In genomic region chr4:123621732-123622131, GRCm38 (mm10) we compare ENCODE assay signal across 26 mouse cellular contexts.
A peak's percentile ranks its signal among the peaks of the same experiment; 100 is the strongest.
DNase-seq lines count a peak whose midpoint lies in the region; ATAC-seq and TF ChIP-seq lines count a peak whose summit lies in the region.
"Had no signal": no experiment of that assay in that cellular context is flagged by ENCODE, and none has a peak within 500 bp of the region (broad histone marks: within the 10 kb centered on the region; RNA-seq: fewer than 3 reads in every experiment).

No protein-coding gene starts in this region.

- no peak for TF ChIP-seq CTCF in cerebellum, adult 2 months (IDR thresholded peaks at IDR 0.05; ENCODE audit: borderline replicate concordance, insufficient read depth, low read depth, low read length)

- H3K9me3 ChIP-seq in heart, embryonic 16.5 days (replicated peaks; ENCODE audit: control insufficient read depth, low read length) = peaks cover 5% of the 10 kb centered on the region; the same call in 1 of the 2 replicates
- no peaks in the 10 kb centered on the region for H3K9me3 ChIP-seq in lung, embryonic 16.5 days (ENCODE audit: control insufficient read depth, low read length)
- H3K9me3 ChIP-seq: embryonic facial prominence, embryonic 12.5 days; forebrain, embryonic 15.5 days; liver, embryonic 12.5 days; midbrain, embryonic 12.5 days; neural tube, embryonic 13.5 days had no signal

- H3ac ChIP-seq in myocyte (ENCODE audit: control insufficient read depth, insufficient read length) = no peak overlapping the region

- peaks cover 20% of the 10 kb centered on the region for H3K79me2 ChIP-seq in myocyte (ENCODE audit: control insufficient read depth, insufficient read depth)

- no peak for ATAC-seq in heart, embryonic 16.5 days (replicated peaks; ENCODE audit: extremely low read depth, insufficient read depth, low FRiP score)
- ATAC-seq in lung, embryonic 16.5 days (ENCODE audit: low read depth) = no peak
- ATAC-seq: forebrain, embryonic 15.5 days; intestine, postnatal 0 days; liver, embryonic 12.5 days; liver, postnatal 0 days had no signal

- H3K4me2 ChIP-seq in heart, embryonic 16.5 days (ENCODE audit: low read depth, low read length) = no peak overlapping the region
- H3K4me2 ChIP-seq in lung, embryonic 16.5 days (ENCODE audit: low read depth, low read length) = no peak overlapping the region
- peak overlapping the region; percentile 10 for H3K4me2 ChIP-seq in myocyte (ENCODE audit: low read depth)
- H3K4me2 ChIP-seq: embryonic facial prominence, embryonic 12.5 days; forebrain, embryonic 15.5 days; hindbrain, embryonic 14.5 days; liver, embryonic 12.5 days; midbrain, embryonic 12.5 days; neural tube, embryonic 13.5 days had no signal

- 0 out of 2 replicates have a peak overlapping the region, but pooled peaks have one; percentile 43 for H3K27ac ChIP-seq in cerebellum, adult 2 months (ENCODE audit: insufficient read depth, low read length)
- H3K27ac ChIP-seq in heart, embryonic 16.5 days (ENCODE audit: low read length) = 0 out of 2 replicates have a peak overlapping the region, but pooled peaks have one; percentile 40
- peak overlapping the region; percentile 69 for H3K27ac ChIP-seq in lung, embryonic 16.5 days (ENCODE audit: low read length)
- H3K27ac ChIP-seq: embryonic facial prominence, embryonic 12.5 days; forebrain, embryonic 10.5 days; forebrain, embryonic 15.5 days; hindbrain, embryonic 14.5 days; liver, embryonic 12.5 days; midbrain, embryonic 12.5 days; neural tube, embryonic 13.5 days had no signal

- no peak overlapping the region for H3K4me3 ChIP-seq in cerebellum, adult 2 months (replicated peaks; ENCODE audit: insufficient read depth, low read depth, low read length)
- no peak overlapping the region for H3K4me3 ChIP-seq in heart, embryonic 16.5 days (ENCODE audit: low read length)
- H3K4me3 ChIP-seq in lung, embryonic 16.5 days (ENCODE audit: low read length) = no peak overlapping the region
- no peak overlapping the region for H3K4me3 ChIP-seq in myocyte
- H3K4me3 ChIP-seq: embryonic facial prominence, embryonic 12.5 days; forebrain, embryonic 10.5 days; forebrain, embryonic 15.5 days; liver, embryonic 12.5 days; midbrain, embryonic 12.5 days; neural tube, embryonic 13.5 days had no signal

- no peaks in the 10 kb centered on the region for H3K27me3 ChIP-seq in cerebellum, adult 2 months (ENCODE audit: control insufficient read depth, insufficient read depth, low read length)
- no peaks in the 10 kb centered on the region for H3K27me3 ChIP-seq in heart, embryonic 16.5 days (ENCODE audit: control insufficient read depth, insufficient read depth, low read length)
- no peaks in the 10 kb centered on the region for H3K27me3 ChIP-seq in lung, embryonic 16.5 days (ENCODE audit: control insufficient read depth, insufficient read depth, low read depth, low read length)
- H3K27me3 ChIP-seq in myocyte (ENCODE audit: control insufficient read depth, insufficient read depth, insufficient read length) = no peaks in the 10 kb centered on the region
- H3K27me3 ChIP-seq: embryonic facial prominence, embryonic 12.5 days; forebrain, embryonic 15.5 days; liver, embryonic 12.5 days; midbrain, embryonic 12.5 days; neural tube, embryonic 13.5 days had no signal

- no peak for DNase-seq in cerebellum, adult 2 months
- no peak for DNase-seq in cerebellum, postnatal 4 days (ENCODE audit: low spot score in 2 of 2)
- no peak for DNase-seq in heart, postnatal 4 days
- DNase-seq in lung, postnatal 14 days = no peak
- DNase-seq in right cerebral cortex, postnatal 25 days = no peak
- DNase-seq: adrenal gland, postnatal 25 days; cerebellum, adult 18-20 months; cerebellum, postnatal 14 days; gastrocnemius, postnatal 25 days; heart, adult 18-20 months; kidney, postnatal 14 days; left cerebral cortex, postnatal 4 days; liver, postnatal 0 days; thymus, adult 18-20 months; thymus, postnatal 25 days had no signal

- no peak overlapping the region for H3K9ac ChIP-seq in heart, embryonic 16.5 days (ENCODE audit: low read length)
- no peak overlapping the region for H3K9ac ChIP-seq in lung, embryonic 16.5 days (ENCODE audit: low read length)
- H3K9ac ChIP-seq: embryonic facial prominence, embryonic 12.5 days; forebrain, embryonic 15.5 days; hindbrain, embryonic 14.5 days; liver, embryonic 12.5 days; liver, postnatal 0 days; midbrain, embryonic 12.5 days; neural tube, embryonic 13.5 days had no signal

- peaks cover 33% of the 10 kb centered on the region for H3K4me1 ChIP-seq in cerebellum, adult 2 months (ENCODE audit: control insufficient read depth, insufficient read depth, low read length)
- peaks cover 46% of the 10 kb centered on the region for H3K4me1 ChIP-seq in heart, embryonic 16.5 days (ENCODE audit: control insufficient read depth, insufficient read depth, low read length)
- H3K4me1 ChIP-seq in lung, embryonic 16.5 days (replicated peaks; ENCODE audit: control insufficient read depth, insufficient read depth, low read length) = peaks cover 48% of the 10 kb centered on the region

- TF ChIP-seq POLR2A in cerebellum, adult 2 months (IDR thresholded peaks at IDR 0.05; ENCODE audit: borderline replicate concordance, insufficient read depth, low read length) = no peak
- TF ChIP-seq POLR2A in myocyte (IDR thresholded peaks at IDR 0.05; ENCODE audit: insufficient read length, low read depth) = no peak

- no peaks in the 10 kb centered on the region for H3K36me3 ChIP-seq in heart, embryonic 16.5 days (ENCODE audit: control insufficient read depth, insufficient read depth)
- no peaks in the 10 kb centered on the region for H3K36me3 ChIP-seq in lung, embryonic 16.5 days (ENCODE audit: control insufficient read depth, insufficient read depth, low read length)
- H3K36me3 ChIP-seq in myocyte (ENCODE audit: control insufficient read depth, insufficient read depth) = no peaks in the 10 kb centered on the region
- H3K36me3 ChIP-seq: embryonic facial prominence, embryonic 12.5 days; forebrain, embryonic 15.5 days; liver, embryonic 12.5 days; midbrain, embryonic 12.5 days had no signal

TF ChIP-seq in myocyte, 11 proteins besides CTCF, POLR2A, EP300 and RAD21:
- TF ChIP-seq TCF3 (IDR thresholded peaks at IDR 0.05; ENCODE audit: insufficient read length, low read depth) (no peak), REST (IDR thresholded peaks at IDR 0.05; ENCODE audit: insufficient read depth, insufficient read length) (no peak)
